Mouse (Mus musculus): ENCODE measurements around the gene Angptl6.

DNA sequence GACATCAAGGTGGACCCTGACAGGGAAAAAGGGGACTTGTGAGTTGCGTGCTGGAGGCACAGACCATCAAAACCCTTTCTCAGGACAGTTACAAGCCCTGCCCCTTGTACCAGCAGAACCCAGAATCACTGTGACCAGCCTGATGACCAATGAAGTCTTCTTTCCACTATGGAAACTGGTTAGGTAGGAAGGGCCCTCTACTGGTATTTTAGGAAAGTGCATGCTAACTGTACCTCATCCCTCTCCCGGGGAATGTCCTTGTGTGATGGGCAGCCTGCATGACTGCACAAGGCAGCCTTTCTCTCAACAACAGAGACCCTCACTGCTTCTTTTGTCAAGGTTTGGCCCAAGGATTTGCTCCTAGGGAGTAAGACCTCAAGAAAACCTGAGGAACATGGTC lies 36.9 kb downstream of the Angptl6 start:
- TF ChIP-seq CTCF (IDR thresholded peaks at IDR 0.05; ENCODE audit: extremely low read depth, insufficient read depth, low read length): peak; percentile 58
- TF ChIP-seq POLR2A (IDR thresholded peaks at IDR 0.05; ENCODE audit: extremely low read depth, insufficient read depth, low read length): no peak
